Mouse (Mus musculus) thymus, adult 2 months (tissue): Measurements from ENCODE around the gene Plekhg3.

Source experiments
- CTCF ChIP-seq: fragments of 200-500 bp; IDR thresholded peaks from 2 replicates; pipeline ENCODE4 v1.5.1; 2012; ENCODE audit warnings: mild to moderate bottlenecking, control low read depth, low read length, moderate library complexity, borderline replicate concordance; ENCODE audit not compliant: control insufficient read depth, poor library complexity, insufficient read depth; ENCODE audit errors: extremely low read depth
- POLR2A ChIP-seq: fragments of 200-500 bp; IDR thresholded peaks from 2 replicates; pipeline ENCODE4 v1.6.1; 2012; ENCODE audit warnings: mild to moderate bottlenecking, low read length, control low read depth, moderate library complexity; ENCODE audit not compliant: control insufficient read depth, poor library complexity, insufficient read depth; ENCODE audit errors: extremely low read depth

DNA sequence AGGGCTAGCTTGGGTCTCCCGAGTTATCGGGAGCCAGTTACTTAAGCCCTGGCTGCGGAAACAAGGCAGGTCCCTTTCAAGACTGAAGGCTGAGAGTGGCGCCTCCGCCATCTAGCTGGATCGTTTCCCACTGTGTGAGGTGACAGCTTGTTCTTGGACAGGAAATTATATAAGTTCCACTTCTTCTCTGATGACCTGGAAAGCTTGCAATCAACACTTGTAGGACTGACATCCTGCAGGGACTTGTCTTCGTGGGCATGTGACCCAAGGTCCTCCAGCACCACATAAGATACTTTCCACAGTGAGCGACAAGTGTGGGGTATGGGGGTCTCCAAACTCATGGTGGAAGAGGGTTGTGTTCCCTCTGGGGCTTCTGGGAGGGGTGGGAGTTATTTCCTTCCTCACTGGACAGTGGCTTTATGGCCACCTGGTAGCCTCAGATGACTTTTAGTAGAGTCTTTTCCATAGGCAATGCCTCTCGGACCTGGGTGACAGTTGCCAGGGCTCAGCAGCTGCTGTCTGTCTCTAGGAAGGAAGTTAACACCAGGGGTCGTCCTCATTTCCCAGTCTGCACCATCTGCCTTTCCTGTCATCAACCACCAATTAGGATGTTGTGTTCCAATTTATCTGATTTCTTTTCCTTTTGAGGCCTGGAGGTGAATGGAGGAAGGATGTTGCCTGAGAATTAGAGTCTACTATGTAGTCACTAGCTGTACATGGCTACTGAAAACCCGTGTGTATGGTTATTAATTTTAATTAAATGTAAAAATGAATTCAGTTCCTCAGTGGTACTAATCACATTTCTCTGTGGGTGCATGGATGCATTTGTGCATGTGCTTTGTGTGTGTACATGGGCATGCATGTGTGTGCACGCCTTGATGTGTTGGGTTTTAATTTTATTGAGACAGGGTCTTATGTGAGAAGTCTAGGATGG lies 11.5 kb upstream of the Plekhg3 start:
- TF ChIP-seq CTCF (no peak), POLR2A (no peak)
